Mouse (Mus musculus) gonadal fat pad, adult 2 months (tissue): ENCODE results near the gene Olfr1555-ps1. TPM values are rescaled to one million over a fixed set of nuclear protein-coding genes. Genes with fewer than 3 reads are reported as not detected.
"Not testable (repeated sequence)": the region's sequence is repeated elsewhere in the genome, so short reads cannot be mapped to it uniquely, and the experiment has no call there.

Experiments used
- DNase-seq: peaks from one replicate; pipeline ENCODE4 v3.0.0-alpha.2; 2012; ENCODE audit warnings: low read depth
- polyA plus RNA-seq: library from polyadenylated mRNA; depleted of rRNA; stranded (reverse); fragments of >200 nt; gene quantifications from 2 replicates; pipeline ENCODE4 v1.2.3, GENCODE M21; 2012; rRNA removed

Olfr1555-ps1 gene
- polyA plus RNA-seq: not detected in 2 replicates

- not testable (repeated sequence) for DNase-seq
These were observed at the start of gene Olfr1555-ps1 for GRCm38 (mm10) chr19:12170062-12170599. Gene Olfr1555-ps1 (minus strand): TSS chr19:12170112.

- DNase-seq: no peak
These were observed 30.4 kb upstream of the Olfr1555-ps1 start, which contains the start of gene Olfr1431 for GRCm38 (mm10) chr19:12200334-12200733. Gene Olfr1431 (plus strand): TSS chr19:12200634.

GRCm38 (mm10) chr19:12199076-12199475 is 29.2 kb upstream of the Olfr1555-ps1 start:
- DNase-seq: not testable (repeated sequence)

- DNase-seq: not testable (repeated sequence)
These were observed 5.5 kb upstream of the Olfr1555-ps1 start for GRCm38 (mm10) chr19:12175431-12175830.

- no peak for DNase-seq
These were observed 24.5 kb downstream of the Olfr1555-ps1 start for GRCm38 (mm10) chr19:12145452-12145851.

GRCm38 (mm10) chr19:12143356-12143755 is 26.6 kb downstream of the Olfr1555-ps1 start:
- DNase-seq: no peak

- no peak for DNase-seq
These were observed 35.6 kb downstream of the Olfr1555-ps1 start for GRCm38 (mm10) chr19:12134289-12134688.

- DNase-seq: no peak
These were observed 46.8 kb downstream of the Olfr1555-ps1 start, which contains the start of gene Olfr76 for GRCm38 (mm10) chr19:12123103-12123502. Gene Olfr76 (minus strand): TSS chr19:12123203.

- DNase-seq: no peak
These were observed 53.4 kb downstream of the Olfr1555-ps1 start for GRCm38 (mm10) chr19:12116464-12116863.

GRCm38 (mm10) chr19:12115797-12116196 is 54.1 kb downstream of the Olfr1555-ps1 start, which contains the start of gene Olfr1428:
Gene Olfr1428 (minus strand): TSS chr19:12115897.
- DNase-seq: no peak

Other genes with a start within 250 kb of the Olfr1555-ps1 start
- 29.8 and 33.9 TPM in 2 replicates for gene Osbp, start 204.2 kb downstream of the Olfr1555-ps1 start, polyA plus RNA-seq
- gene Olfr1423, start 128.8 kb downstream of the Olfr1555-ps1 start, polyA plus RNA-seq: not detected in 2 replicates
- not detected in 2 replicates for gene Olfr1424, start 107.4 kb downstream of the Olfr1555-ps1 start, polyA plus RNA-seq
- not detected in 2 replicates for gene Olfr1425, start 92.4 kb downstream of the Olfr1555-ps1 start, polyA plus RNA-seq
- not detected in 2 replicates for gene Olfr1426, start 78.1 kb downstream of the Olfr1555-ps1 start, polyA plus RNA-seq
- gene Olfr1427, start 66.8 kb downstream of the Olfr1555-ps1 start, polyA plus RNA-seq: not detected in 2 replicates
- gene Olfr1428, start 54.2 kb downstream of the Olfr1555-ps1 start, polyA plus RNA-seq: not detected in 2 replicates
- not detected in 2 replicates for gene Olfr76, start 46.9 kb downstream of the Olfr1555-ps1 start, polyA plus RNA-seq
- not detected in 2 replicates for gene Olfr1431, start 30.5 kb upstream of the Olfr1555-ps1 start, polyA plus RNA-seq
- not detected in 2 replicates for gene Olfr1432, start 62.5 kb upstream of the Olfr1555-ps1 start, polyA plus RNA-seq
- gene Olfr262, start 71.5 kb upstream of the Olfr1555-ps1 start, polyA plus RNA-seq: not detected in 2 replicates
- not detected in 2 replicates for gene Olfr235, start 90.9 kb upstream of the Olfr1555-ps1 start, polyA plus RNA-seq
- gene Olfr1434, start 109.7 kb upstream of the Olfr1555-ps1 start, polyA plus RNA-seq: not detected in 2 replicates
- not detected in 2 replicates for gene Olfr1436, start 129.0 kb upstream of the Olfr1555-ps1 start, polyA plus RNA-seq
- gene Olfr1437, start 155.0 kb upstream of the Olfr1555-ps1 start, polyA plus RNA-seq: not detected in 2 replicates
- gene Olfr1438-ps1, start 165.8 kb upstream of the Olfr1555-ps1 start, polyA plus RNA-seq: not detected in 2 replicates
- not detected in 2 replicates for gene Olfr1440, start 217.2 kb upstream of the Olfr1555-ps1 start, polyA plus RNA-seq
- not detected in 2 replicates for gene Olfr1441, start 247.3 kb upstream of the Olfr1555-ps1 start, polyA plus RNA-seq